9 mouse cellular contexts compared by ENCODE assay signal in the genomic region with DNA sequence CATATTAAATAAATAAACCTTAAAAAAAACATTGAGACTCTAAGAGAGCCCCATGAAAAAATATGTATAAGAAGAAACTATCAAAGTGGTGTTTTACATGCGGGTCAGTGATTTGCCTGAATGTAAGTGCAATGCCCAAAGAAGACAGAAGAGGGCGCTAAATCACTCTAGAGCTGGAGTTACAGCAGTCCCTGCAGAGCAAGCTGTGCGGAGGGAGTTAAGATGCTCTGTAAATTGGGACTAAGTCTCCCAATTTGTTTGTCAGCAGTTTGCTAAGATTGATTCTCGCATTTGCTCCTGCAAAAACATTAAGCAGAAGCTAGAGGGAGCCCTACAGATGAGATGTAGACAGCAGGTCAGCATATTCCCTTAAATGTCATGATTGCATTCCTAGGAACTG. TPM values are rescaled to one million over a fixed set of nuclear protein-coding genes. Genes with fewer than 3 reads are reported as not detected.
DNase-seq lines count a peak whose midpoint lies in the region; ATAC-seq lines count a peak whose summit lies in the region.
"Had no signal": no experiment of that assay in that cellular context is flagged by ENCODE, and none has a peak within 500 bp of the region (broad histone marks: within the 10 kb centered on the region; RNA-seq: fewer than 3 reads in every experiment).

No protein-coding gene starts in this region.

- no peak overlapping the region for H3K4me2 ChIP-seq in midbrain, embryonic 11.5 days

- peak; percentile 10 for DNase-seq in cerebellum, adult 11 months
- peak; percentile 89 for DNase-seq in midbrain, embryonic 11.5 days (ENCODE audit: low spot score, missing footprints)
- DNase-seq in midbrain, embryonic 10.5 days (ENCODE audit: low spot score), result no peak
- peak; percentile 36 for DNase-seq in gastrocnemius, postnatal 10 days
- peak; percentile 86 for DNase-seq in lung, postnatal 36 days
- DNase-seq in thymus, postnatal 10 days (ENCODE audit: low spot score in 2 of 2), result peak; percentile 58 to 80
- DNase-seq in urinary bladder, postnatal 25 days (ENCODE audit: low spot score), result no peak

- ATAC-seq in cerebellum, adult (ENCODE audit: insufficient number of reproducible peaks, low FRiP score, low TSS enrichment), result no peak
- ATAC-seq in midbrain, embryonic 11.5 days (ENCODE audit: low FRiP score), result no peak

- H3K4me3 ChIP-seq in midbrain, embryonic 11.5 days (ENCODE audit: low read depth, low read length), result no peak overlapping the region
- no peak overlapping the region for H3K4me3 ChIP-seq in midbrain, embryonic 10.5 days

- no peak overlapping the region for H3K27ac ChIP-seq in midbrain, embryonic 11.5 days (ENCODE audit: low read depth, low read length)
- H3K27ac ChIP-seq in midbrain, embryonic 10.5 days (replicated peaks), result no peak overlapping the region

- H3K27me3 ChIP-seq in midbrain, embryonic 11.5 days (ENCODE audit: control insufficient read depth, insufficient read depth, low read length), result no peaks in the 10 kb centered on the region
- 0 out of 2 replicates have a peak, but pooled peaks cover 7% of the 10 kb centered on the region for H3K27me3 ChIP-seq in midbrain, embryonic 10.5 days (ENCODE audit: low read depth, poor library complexity, severe bottlenecking)

- H3K36me3 ChIP-seq in midbrain, embryonic 11.5 days (ENCODE audit: control insufficient read depth, insufficient read depth, low read length), result no peaks in the 10 kb centered on the region
- H3K36me3 ChIP-seq in midbrain, embryonic 10.5 days, result no peaks in the 10 kb centered on the region

- H3K9me3 ChIP-seq in midbrain, embryonic 11.5 days (ENCODE audit: control insufficient read depth, low read length), result no peaks in the 10 kb centered on the region
- peaks cover 6% of the 10 kb centered on the region; the same call in 1 of the 2 replicates for H3K9me3 ChIP-seq in midbrain, embryonic 10.5 days (replicated peaks)

- WGBS in midbrain, embryonic 11.5 days, result 77% methylated on average over 4 of the region's 4 CpGs
- 77% methylated on average over 4 of the region's 4 CpGs for WGBS in midbrain, embryonic 10.5 days

- H3K9ac ChIP-seq in midbrain, embryonic 11.5 days (ENCODE audit: low read length), result no peak overlapping the region

- H3K4me1 ChIP-seq in midbrain, embryonic 11.5 days (ENCODE audit: control insufficient read depth, insufficient read depth, low read length), result peaks cover 6% of the 10 kb centered on the region
- H3K4me1 ChIP-seq in midbrain, embryonic 10.5 days, result peaks cover 27% of the 10 kb centered on the region

RNA-seq across cellular contexts. Expression of a gene that starts 37.3 kb away (rescaled TPM):
- not detected in 2 replicates for polyA plus RNA-seq in midbrain, embryonic 11.5 days (2014; fragmentation: Nextera tagmentation; extraction: Ambion mirVana)
- polyA plus RNA-seq in midbrain, embryonic 10.5 days (2016; fragmentation: Nextera tagmentation; extraction: Ambion mirVana), result not detected in 2 replicates
- not detected for total RNA-seq in gastrocnemius, postnatal 10 days (2021)
- polyA plus RNA-seq: limb, embryonic 11.5 days had no signal

RNA-seq across cellular contexts. Expression of a gene that starts 38.1 kb away (rescaled TPM):
- polyA plus RNA-seq in midbrain, embryonic 11.5 days (2014; fragmentation: Nextera tagmentation; extraction: Ambion mirVana), result 26.0 and 27.2 TPM in 2 replicates
- 19.7 and 22.3 TPM in 2 replicates for polyA plus RNA-seq in midbrain, embryonic 10.5 days (2016; fragmentation: Nextera tagmentation; extraction: Ambion mirVana)
- 10 to 100 TPM; 18.6 to 22.6 TPM for total RNA-seq in gastrocnemius, postnatal 10 days (2021)

Comparison
In these comparisons a context has a peak if more than half of its experiments do, and no peak if none do; other contexts are left out.
1. DNase-seq: peak in cerebellum, adult 11 months (single experiment), midbrain, embryonic 11.5 days (single experiment), gastrocnemius, postnatal 10 days (single experiment), lung, postnatal 36 days (single experiment) and thymus, postnatal 10 days (2 of 2); none in midbrain, embryonic 10.5 days (single experiment) and urinary bladder, postnatal 25 days (single experiment).